Mouse (Mus musculus) lung, embryonic 14.5 days (tissue): Measurements from ENCODE around the gene Ninj1. TPM values are rescaled to one million over a fixed set of nuclear protein-coding genes. Genes with fewer than 3 reads are reported as not detected.
A peak's percentile ranks its signal among the peaks of the same experiment; 100 is the strongest.

Source experiments
- ATAC-seq: fragments of 200-750 bp; cut with Nextera tagmentation; 2 replicates; pipeline ENCODE4 v1.8.0; 2017; ENCODE audit warnings: mild to moderate bottlenecking, moderate TSS enrichment, moderate library complexity; ENCODE audit not compliant: insufficient read depth
- DNase-seq: peaks from one replicate; pipeline ENCODE4 v3.0.0-alpha.2; 2015
- H3K27ac ChIP-seq: fragments of 300-500 bp; sonication (generic); 2 replicates; pipeline ENCODE4 v1.5.1; 2014; ENCODE audit warnings: low read depth, mild to moderate bottlenecking, moderate library complexity
- H3K27me3 ChIP-seq: fragments of 300-500 bp; sonication (generic); 2 replicates; pipeline ENCODE4 v1.6.1; 2014; ENCODE audit warnings: low read length, control low read depth; ENCODE audit not compliant: insufficient read depth
- H3K36me3 ChIP-seq: fragments of 300-500 bp; sonication (generic); 2 replicates; pipeline ENCODE4 v1.6.1; 2014; ENCODE audit warnings: control low read depth; ENCODE audit not compliant: insufficient read depth
- H3K4me1 ChIP-seq: fragments of 300-500 bp; sonication (generic); 2 replicates; pipeline ENCODE4 v1.6.1; 2014; ENCODE audit warnings: antibody characterized with exemption, control low read depth; ENCODE audit not compliant: insufficient read depth
- H3K4me2 ChIP-seq: fragments of 300-500 bp; sonication (generic); 2 replicates; pipeline ENCODE4 v1.6.1; 2014; ENCODE audit warnings: mild to moderate bottlenecking
- H3K4me3 ChIP-seq: fragments of 300-500 bp; sonication (generic); 2 replicates; pipeline ENCODE4 v1.5.1; 2014; ENCODE audit warnings: low read depth, low read length
- H3K9ac ChIP-seq: fragments of 300-500 bp; sonication (generic); 2 replicates; pipeline ENCODE4 v1.6.1; 2014
- H3K9me3 ChIP-seq: fragments of 300-500 bp; sonication (generic); 2 replicates; pipeline ENCODE4 v1.6.1; 2016; ENCODE audit warnings: low read depth, low read length, control low read depth
- CTCF ChIP-seq: IDR thresholded peaks from 2 replicates; pipeline ENCODE4 v1.5.1; 2016; ENCODE audit warnings: antibody characterized with exemption, low read depth
- WGBS: fragments of 180-500 bp; shearing (Covaris S2); extraction: QIAGEN DNeasy Blood & Tissue Kit; methylation state at CpG from one replicate; pipeline ENCODE4 v1.1.7; 2014; 5-methylcytosine and 5-hydroxymethylcytosine counted together
- polyA plus RNA-seq: library from polyadenylated mRNA; unstranded; fragments of >200 nt; fragmentation: Nextera tagmentation; extraction: Ambion mirVana; gene quantifications from 2 replicates; pipeline ENCODE4 v1.2.1, GENCODE M21; 2014

Gene Ninj1
- polyA plus RNA-seq, 1 experiment from 2014 or later: 44.2 TPM

DNA sequence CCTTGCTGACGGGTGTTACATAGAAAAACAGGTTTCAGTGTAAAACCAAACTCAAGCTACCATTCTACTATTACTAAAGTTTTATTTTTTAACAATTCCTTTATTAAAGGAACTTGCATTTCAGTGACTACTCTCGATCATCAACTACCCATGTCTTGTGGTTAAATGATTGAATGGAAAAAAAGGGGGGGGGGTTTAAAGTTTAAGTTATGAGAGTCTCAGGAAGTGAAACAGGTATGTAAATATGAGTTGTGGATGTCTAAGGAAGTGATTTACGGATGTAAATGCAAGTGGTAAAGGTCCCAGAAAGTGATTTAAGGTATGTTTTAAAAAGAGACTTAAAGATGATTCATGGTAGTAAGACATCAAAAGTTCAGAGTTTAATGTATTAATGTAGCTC lies 37.9 kb downstream of the Ninj1 start:
- Histone ChIP-seq H3K9ac (no peak overlapping the region), H3K36me3 (no peaks in the 10 kb centered on the region), H3K9me3 (no peaks in the 10 kb centered on the region), H3K4me1 (no peaks in the 10 kb centered on the region), H3K4me2 (no peak overlapping the region), H3K4me3 (no peak overlapping the region), H3K27ac (no peak overlapping the region), H3K27me3 (no peaks in the 10 kb centered on the region)
- no peak for TF ChIP-seq CTCF
- no peak for ATAC-seq
- DNase-seq: no peak
- 59% methylated on average over 3 of the region's 3 CpGs for WGBS

DNA sequence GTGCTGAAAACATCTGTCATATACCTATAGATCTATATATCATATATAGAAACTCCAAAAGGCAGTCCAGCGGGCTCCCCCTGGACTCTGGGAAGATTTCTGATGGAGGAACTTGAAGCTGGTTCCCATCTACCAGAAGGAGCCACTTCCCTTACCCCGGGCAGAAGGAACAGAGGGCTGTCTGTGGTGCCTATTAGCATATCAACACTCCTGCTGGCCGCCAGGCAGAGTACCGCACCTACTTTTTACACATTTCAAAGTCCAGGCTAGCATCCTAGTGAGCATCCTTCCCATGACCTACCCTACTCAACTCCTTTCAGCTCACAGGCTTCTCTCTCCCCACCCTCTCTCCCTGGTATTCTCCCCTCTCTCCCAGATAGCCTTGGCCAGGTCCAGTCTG lies 38.3 kb downstream of the Ninj1 start:
- Histone ChIP-seq H3K36me3 (no peaks in the 10 kb centered on the region), H3K27me3 (no peaks in the 10 kb centered on the region), H3K4me2 (no peak overlapping the region), H3K9me3 (no peaks in the 10 kb centered on the region), H3K4me1 (no peaks in the 10 kb centered on the region), H3K4me3 (no peak overlapping the region), H3K9ac (no peak overlapping the region), H3K27ac (no peak overlapping the region)
- no peak for TF ChIP-seq CTCF
- ATAC-seq (no peak), DNase-seq (no peak)
- WGBS: 40% methylated on average over 4 of the region's 4 CpGs

DNA sequence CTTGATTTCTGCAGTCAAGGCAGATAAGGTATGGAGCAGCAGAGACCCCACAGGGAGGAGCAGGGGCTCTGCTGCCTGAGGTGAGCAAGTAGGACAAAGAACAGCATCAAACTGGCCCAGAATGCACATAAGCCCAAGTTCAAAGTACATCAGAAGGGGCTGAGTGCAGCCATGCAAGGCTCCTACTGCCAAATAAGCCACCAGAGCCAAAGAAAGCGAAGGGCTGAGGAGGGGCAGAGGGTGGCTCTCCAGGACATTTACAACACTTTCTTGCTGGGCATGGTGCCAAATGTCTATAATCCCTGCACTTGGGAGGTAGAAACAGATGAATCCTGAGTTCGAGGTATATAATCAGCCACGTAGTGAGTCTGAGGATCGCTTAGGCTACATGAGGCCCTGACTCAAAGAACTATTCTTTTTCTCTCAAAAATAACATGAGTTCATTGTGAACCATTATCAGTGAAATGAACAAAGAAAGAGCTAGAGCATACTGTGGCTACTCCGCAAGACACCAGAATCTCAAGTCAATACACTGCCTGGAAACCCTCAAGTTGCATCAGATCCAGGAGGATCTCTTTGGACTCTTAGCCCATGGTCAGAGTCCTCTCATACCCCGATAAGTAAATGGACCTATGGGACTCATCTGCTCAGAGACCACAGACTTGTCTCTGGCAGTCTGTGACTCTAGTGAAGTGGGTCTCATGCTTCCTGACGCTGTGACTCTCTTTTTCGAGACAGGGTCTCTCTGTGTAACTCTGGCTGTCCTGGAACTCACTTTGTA lies 46.7 kb downstream of the Ninj1 start:
- 84% methylated on average over 8 of the region's 8 CpGs for WGBS
- no peak for DNase-seq

DNA sequence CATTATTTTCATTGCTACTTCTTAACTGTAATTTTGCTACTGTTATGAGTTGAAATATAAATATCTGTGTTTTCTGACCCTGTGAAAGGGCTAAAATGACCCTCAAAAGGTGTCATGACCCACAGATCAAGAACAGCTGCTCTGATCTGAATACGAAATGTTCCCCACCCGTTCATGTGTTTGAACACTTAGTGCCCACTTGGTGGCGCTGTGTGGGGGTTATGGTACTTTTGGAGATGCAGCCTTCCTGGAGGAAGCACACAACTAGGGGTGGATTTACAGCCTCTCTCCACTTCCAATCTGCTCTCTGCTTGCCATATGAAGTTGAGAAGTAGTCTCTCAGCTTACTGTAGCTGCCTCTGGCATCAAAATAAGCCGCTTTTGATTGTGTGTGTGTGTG lies 47.4 kb downstream of the Ninj1 start:
- ATAC-seq: no peak
- peak; percentile 17; the same call in 1 of the 2 replicates for TF ChIP-seq CTCF
- no peak for DNase-seq
- 92% methylated on average over 4 of the region's 4 CpGs for whole genome bisulfite sequencing
- Histone ChIP-seq H3K4me2 (no peak overlapping the region), H3K4me3 (no peak overlapping the region), H3K9me3 (no peaks in the 10 kb centered on the region), H3K36me3 (no peaks in the 10 kb centered on the region), H3K9ac (no peak overlapping the region), H3K27me3 (no peaks in the 10 kb centered on the region), H3K4me1 (no peaks in the 10 kb centered on the region), H3K27ac (no peak overlapping the region)

More for the DNA sequence above, 46.7 kb downstream of the Ninj1 start:
- Histone ChIP-seq H3K4me3 (no peak overlapping the region), H3K27me3 (no peaks in the 10 kb centered on the region), H3K27ac (no peak overlapping the region), H3K9me3 (no peaks in the 10 kb centered on the region), H3K9ac (no peak overlapping the region), H3K36me3 (no peaks in the 10 kb centered on the region), H3K4me1 (no peaks in the 10 kb centered on the region), H3K4me2 (no peak overlapping the region)
- no peak for TF ChIP-seq CTCF
- no peak for ATAC-seq

DNA sequence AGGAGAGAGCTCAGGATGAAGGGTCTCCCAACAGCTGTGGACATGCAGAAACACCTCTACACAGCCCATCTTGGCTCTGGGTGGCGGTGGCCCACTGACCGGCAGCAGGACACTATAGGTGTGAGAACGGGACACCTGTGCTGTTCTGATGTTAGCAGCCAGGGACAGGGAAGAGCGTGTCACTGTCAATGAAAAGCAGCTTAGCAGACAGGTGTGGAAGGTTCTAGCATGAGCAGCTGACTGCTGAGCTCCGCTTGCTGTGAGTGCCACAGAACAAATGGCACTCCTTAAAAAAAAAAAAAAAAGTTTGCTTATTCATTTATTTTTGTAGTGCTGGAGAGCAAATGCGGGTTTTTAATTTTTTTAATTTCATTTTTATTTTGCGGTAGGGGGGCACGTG lies 50.3 kb downstream of the Ninj1 start:
- Histone ChIP-seq H3K36me3 (no peaks in the 10 kb centered on the region), H3K9ac (no peak overlapping the region), H3K4me3 (no peak overlapping the region), H3K9me3 (no peaks in the 10 kb centered on the region), H3K27ac (no peak overlapping the region), H3K27me3 (no peaks in the 10 kb centered on the region), H3K4me1 (no peaks in the 10 kb centered on the region), H3K4me2 (no peak overlapping the region)
- TF ChIP-seq CTCF: no peak
- ATAC-seq (no peak), DNase-seq (no peak)
- 84% methylated on average over 8 of the region's 8 CpGs for WGBS

DNA sequence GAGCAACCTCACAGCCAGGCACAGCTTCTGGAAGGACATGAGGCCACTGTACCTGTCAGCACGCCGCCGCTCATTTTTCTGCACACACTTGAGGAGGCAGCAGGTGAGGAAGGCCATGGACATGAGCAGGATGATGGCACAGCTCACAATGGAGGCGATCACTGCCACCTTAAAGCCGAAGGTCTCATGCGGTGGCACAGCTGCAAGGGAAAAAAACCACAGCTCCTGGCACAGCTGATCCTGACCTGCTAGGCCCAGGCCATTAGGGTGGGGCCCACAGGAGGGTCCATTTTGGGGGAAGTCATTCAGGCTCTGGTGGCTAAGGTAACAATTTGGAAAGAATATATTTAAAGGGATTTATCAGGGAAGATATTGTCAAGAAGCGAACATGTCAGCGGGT lies 51.5 kb downstream of the Ninj1 start:
- Histone ChIP-seq H3K27me3 (no peaks in the 10 kb centered on the region), H3K4me2 (no peak overlapping the region), H3K9ac (no peak overlapping the region), H3K4me3 (no peak overlapping the region), H3K4me1 (no peaks in the 10 kb centered on the region), H3K9me3 (no peaks in the 10 kb centered on the region), H3K27ac (no peak overlapping the region), H3K36me3 (no peaks in the 10 kb centered on the region)
- ATAC-seq: no peak
- TF ChIP-seq CTCF: no peak
- WGBS: 93% methylated on average over 8 of the region's 8 CpGs
- DNase-seq: no peak

DNA sequence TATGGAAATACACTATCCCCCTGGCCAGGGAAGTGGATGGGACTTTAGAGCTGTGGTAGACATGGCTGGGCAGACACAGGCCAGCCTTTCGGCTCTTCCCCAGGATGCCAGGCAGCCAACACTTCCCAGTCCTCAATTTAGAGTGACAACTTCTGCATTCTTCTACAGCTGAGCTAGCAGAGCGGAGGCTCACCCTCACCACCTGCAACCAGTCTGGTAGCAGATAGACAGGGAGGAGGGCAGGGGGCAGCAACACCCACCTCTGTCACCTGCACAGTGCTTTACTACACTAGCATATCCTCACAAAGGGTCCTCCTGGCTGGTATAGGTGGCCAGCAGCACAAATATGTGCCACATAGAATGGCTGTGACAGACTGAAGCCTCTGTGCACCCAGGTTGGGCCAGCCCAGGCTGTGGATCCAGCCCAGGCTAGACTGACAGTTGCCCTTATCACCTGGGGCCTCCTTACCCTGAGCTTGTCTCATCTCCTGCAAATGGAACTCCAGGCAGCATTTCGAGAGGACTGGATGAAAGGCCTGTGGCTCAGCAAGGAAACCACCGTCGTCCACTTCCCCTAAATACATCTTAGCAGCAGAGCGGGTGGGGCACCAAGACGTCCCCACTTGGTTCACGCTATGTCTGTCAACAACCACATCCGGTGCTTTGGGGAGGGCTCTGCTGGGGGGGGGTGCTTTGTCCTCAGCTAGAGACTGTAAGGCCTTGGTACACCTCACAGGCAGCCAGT lies 55.2 kb downstream of the Ninj1 start:
- Histone ChIP-seq H3K27me3 (peaks cover 9% of the 10 kb centered on the region), H3K4me2 (no peak overlapping the region), H3K4me3 (no peak overlapping the region), H3K9ac (no peak overlapping the region), H3K4me1 (no peaks in the 10 kb centered on the region), H3K36me3 (no peaks in the 10 kb centered on the region), H3K9me3 (no peaks in the 10 kb centered on the region), H3K27ac (no peak overlapping the region)
- DNase-seq: peak; percentile 27
- TF ChIP-seq CTCF: no peak
- WGBS: 50% methylated on average over 9 of the region's 9 CpGs
- no peak for ATAC-seq
